Mouse (Mus musculus): ENCODE data around the gene Asf1b. TPM values are rescaled to one million over a fixed set of nuclear protein-coding genes. Genes with fewer than 3 reads are reported as not detected.

Gene Asf1b
- total RNA-seq, 2 experiments from 2014 or later, result 0.23 to 0.42 TPM

GRCm38 (mm10) chr8:83972150-83973120 is 17.1 kb downstream of the Asf1b start, which contains the start of gene Prkaca:
Gene Prkaca, plus strand, starts transcription at chr8:83972993.
- H3K27ac ChIP-seq, result peak within 1 kb of the TSS; percentile 93
- intact Hi-C loops (cut with DNase I), result no loop called here
- TF ChIP-seq CTCF (IDR thresholded peaks at IDR 0.05), result no peak

GRCm38 (mm10) chr8:83973161-83974031 is 18.1 kb downstream of the Asf1b start:
- peak overlapping the region; percentile 93 for H3K27ac ChIP-seq
- intact Hi-C loops (cut with DNase I), result no loop called here
- peak; percentile 59 for DNase-seq
- H3K4me3 ChIP-seq, result peak overlapping the region; percentile 95
- no peak for TF ChIP-seq CTCF (IDR thresholded peaks at IDR 0.05)

More at GRCm38 (mm10) chr8:83972150-83973120, 17.1 kb downstream of the Asf1b start, which contains the start of gene Prkaca:
- peak; percentile 100 for DNase-seq
- H3K4me3 ChIP-seq, result peak within 1 kb of the TSS; percentile 95

GRCm38 (mm10) chr8:83974521-83974920 is 19.2 kb downstream of the Asf1b start:
- TF ChIP-seq CTCF (IDR thresholded peaks at IDR 0.05), result no peak
- intact Hi-C loops (cut with DNase I), result no loop called here
- no peak for DNase-seq
- H3K4me3 ChIP-seq, result no peak overlapping the region; the same call in 1 of the 2 replicates
- peak overlapping the region; percentile 93; the same call in 1 of the 2 replicates for H3K27ac ChIP-seq

- intact Hi-C loops (cut with DNase I), result loop anchor here (5.0 kb wide), 1 partner anchor 36 kb away; the partner anchor contains the start of gene 2210011C24Rik
- Histone ChIP-seq H3K27ac (peak overlapping the region; percentile 92), H3K4me3 (no peak overlapping the region)
- peak; percentile 72 for TF ChIP-seq CTCF (IDR thresholded peaks at IDR 0.05)
- DNase-seq, result peak; percentile 65
Measured at GRCm38 (mm10) chr8:83976101-83976630, 20.9 kb downstream of the Asf1b start.

- peak; percentile 48 for TF ChIP-seq CTCF (IDR thresholded peaks at IDR 0.05)
- no peak overlapping the region; the same call in 1 of the 2 replicates for H3K4me3 ChIP-seq
- peak; percentile 59 for DNase-seq
- intact Hi-C loops (cut with DNase I), result loop anchor here (5.0 kb wide), 1 partner anchor 35 kb away; the partner anchor contains the start of gene 2210011C24Rik
- peak overlapping the region; percentile 92 for H3K27ac ChIP-seq
Measured at GRCm38 (mm10) chr8:83976779-83977350, 21.6 kb downstream of the Asf1b start.

GRCm38 (mm10) chr8:83977646-83978045 is 22.3 kb downstream of the Asf1b start:
- no peak for TF ChIP-seq CTCF (IDR thresholded peaks at IDR 0.05)
- peak overlapping the region; percentile 52 for H3K4me3 ChIP-seq
- peak; percentile 34 for DNase-seq
- H3K27ac ChIP-seq, result peak overlapping the region; percentile 92
- intact Hi-C loops (cut with DNase I), result loop anchor here (5.0 kb wide), 1 partner anchor 35 kb away; the partner anchor contains the start of gene 2210011C24Rik

GRCm38 (mm10) chr8:83978200-83978599 is 22.9 kb downstream of the Asf1b start:
- Histone ChIP-seq H3K27ac (peak overlapping the region; percentile 92), H3K4me3 (peak overlapping the region; percentile 52)
- peak; percentile 20 for DNase-seq
- no peak for TF ChIP-seq CTCF (IDR thresholded peaks at IDR 0.05)
- intact Hi-C loops (cut with DNase I), result loop anchor here (5.0 kb wide), 1 partner anchor 34 kb away; the partner anchor contains the start of gene 2210011C24Rik

GRCm38 (mm10) chr8:83980250-83980649 is 24.9 kb downstream of the Asf1b start:
- peak overlapping the region; percentile 92 for H3K27ac ChIP-seq
- intact Hi-C loops (cut with DNase I), result loop anchor here (1.0 to 2.0 kb wide), 2 partner anchors 15 to 16 kb away; no protein-coding TSS in a partner anchor
- peak overlapping the region; percentile 21 for H3K4me3 ChIP-seq
- no peak for TF ChIP-seq CTCF (IDR thresholded peaks at IDR 0.05)
- DNase-seq, result peak; percentile 86

- peak; percentile 66 for TF ChIP-seq CTCF (IDR thresholded peaks at IDR 0.05)
- peak; percentile 91 for DNase-seq
- Histone ChIP-seq H3K27ac (peak overlapping the region; percentile 92), H3K4me3 (peak overlapping the region; percentile 21; the same call in 1 of the 2 replicates)
- intact Hi-C loops (cut with DNase I), result loop anchor here (1.0 to 2.0 kb wide), 2 partner anchors 14 to 17 kb away; no protein-coding TSS in a partner anchor
Measured at GRCm38 (mm10) chr8:83980845-83981244, 25.5 kb downstream of the Asf1b start.

GRCm38 (mm10) chr8:83981533-83981932 is 26.2 kb downstream of the Asf1b start:
- intact Hi-C loops (cut with DNase I), result loop anchor here (2.0 kb wide), 1 partner anchor 13 kb away; no protein-coding TSS in a partner anchor
- no peak for DNase-seq
- no peak for TF ChIP-seq CTCF (IDR thresholded peaks at IDR 0.05)
- Histone ChIP-seq H3K4me3 (no peak overlapping the region), H3K27ac (peak overlapping the region; percentile 92)

- no peak overlapping the region for H3K27ac ChIP-seq
- intact Hi-C loops (cut with DNase I), result no loop called here
- no peak for TF ChIP-seq CTCF (IDR thresholded peaks at IDR 0.05)
- H3K4me3 ChIP-seq, result no peak overlapping the region
- DNase-seq, result no peak
Measured at GRCm38 (mm10) chr8:83982449-83982848, 27.1 kb downstream of the Asf1b start.
